Mouse (Mus musculus) heart, postnatal 0 days (tissue): ENCODE data around the gene Hspe1.

Source experiments
- CTCF ChIP-seq: IDR thresholded peaks from 2 replicates; pipeline ENCODE4 v1.5.1; 2016; ENCODE audit warnings: antibody characterized with exemption, control low read depth, low read depth
- EP300 ChIP-seq: IDR thresholded peaks from 2 replicates; pipeline ENCODE4 v1.6.1; 2016; ENCODE audit warnings: antibody characterized with exemption, low read depth

GRCm38 (mm10) chr1:55053596-55053995, 34.3 kb upstream of the Hspe1 start:
- TF ChIP-seq CTCF (no peak), EP300 (no peak)
